Mouse (Mus musculus): ENCODE measurements around the gene Otub2. TPM values are rescaled to one million over a fixed set of nuclear protein-coding genes. Genes with fewer than 3 reads are reported as not detected.

Gene Otub2
- polyA plus RNA-seq, 1 experiment, result 23.3 TPM

DNA sequence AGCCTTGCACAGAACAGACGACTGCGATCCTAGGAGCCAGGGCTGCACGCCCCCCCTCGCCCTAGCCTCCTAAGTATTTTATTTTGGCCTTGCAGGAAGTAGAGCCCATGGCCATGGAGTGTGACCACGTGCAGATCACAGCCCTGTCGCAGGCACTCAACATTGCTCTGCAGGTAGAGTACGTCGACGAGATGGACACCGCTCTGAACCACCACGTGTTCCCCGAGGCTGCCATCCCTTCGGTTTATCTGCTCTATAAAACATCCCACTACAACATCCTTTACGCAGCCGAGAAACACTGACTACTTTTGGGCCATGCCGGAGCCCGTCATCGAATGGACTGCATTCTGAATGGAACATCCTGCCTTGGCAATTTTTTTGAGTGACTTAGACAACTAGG is 15.6 kb downstream of the Otub2 start:
- H3K4me2 ChIP-seq (ENCODE audit: low read depth), result no peak overlapping the region
- H3ac ChIP-seq (ENCODE audit: control insufficient read depth, insufficient read length), result no peak overlapping the region
- H3K27me3 ChIP-seq (ENCODE audit: control insufficient read depth, insufficient read depth, insufficient read length), result no peaks in the 10 kb centered on the region
- H3K4me3 ChIP-seq, result no peak overlapping the region
- peaks cover 13% of the 10 kb centered on the region for H3K36me3 ChIP-seq (ENCODE audit: control insufficient read depth, insufficient read depth)
- TF ChIP-seq REST (IDR thresholded peaks at IDR 0.05; ENCODE audit: insufficient read depth, insufficient read length), result no peak
- peak; percentile 85 for TF ChIP-seq POLR2AphosphoS2 (IDR thresholded peaks at IDR 0.05; ENCODE audit: insufficient read length, low read depth)
- no peaks in the 10 kb centered on the region for H3K79me2 ChIP-seq (ENCODE audit: control insufficient read depth, insufficient read depth)

DNA sequence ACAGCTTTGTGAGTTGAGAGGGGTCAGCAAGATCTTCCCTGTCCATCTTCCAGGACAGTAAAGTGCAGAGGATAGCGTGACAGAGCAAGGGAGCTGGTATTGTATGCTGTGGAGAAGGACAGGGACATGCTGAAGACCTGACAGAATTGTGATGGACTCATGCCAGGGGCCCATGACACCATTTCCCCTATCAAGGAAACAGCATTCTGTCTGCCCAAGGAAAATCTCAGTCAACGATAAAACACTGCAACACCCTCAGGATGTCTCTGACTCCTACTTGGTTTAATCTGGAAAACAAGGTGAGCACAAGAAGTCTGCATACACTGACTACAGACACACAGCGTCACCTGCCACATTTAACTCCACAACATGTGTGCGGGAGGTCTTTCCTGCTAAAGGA is 19.2 kb downstream of the Otub2 start, which contains the start of gene 9330161L09Rik:
Gene 9330161L09Rik, minus strand, starts transcription at position 101 of the 400 bp plus-strand sequence.
- no peaks in the 10 kb centered on the region for H3K79me2 ChIP-seq (ENCODE audit: control insufficient read depth, insufficient read depth)
- H3K36me3 ChIP-seq (ENCODE audit: control insufficient read depth, insufficient read depth), result peaks cover 37% of the 10 kb centered on the region
- TF ChIP-seq POLR2AphosphoS2 (IDR thresholded peaks at IDR 0.05; ENCODE audit: insufficient read length, low read depth), result no peak
- no peak for TF ChIP-seq USF1 (IDR thresholded peaks at IDR 0.05; ENCODE audit: low read depth)
- no peak for TF ChIP-seq MYOD1 (IDR thresholded peaks at IDR 0.05; ENCODE audit: control insufficient read depth in 1 of 3, insufficient read length in 2 of 3, low read depth in 2 of 3)
- no peak for TF ChIP-seq POLR2A (IDR thresholded peaks at IDR 0.05; ENCODE audit: insufficient read length, low read depth)
- no peak for TF ChIP-seq REST (IDR thresholded peaks at IDR 0.05; ENCODE audit: insufficient read depth, insufficient read length)
- TF ChIP-seq CEBPB (IDR thresholded peaks at IDR 0.05; ENCODE audit: insufficient read depth, poor library complexity, severe bottlenecking), result no peak
- TF ChIP-seq TCF12 (IDR thresholded peaks at IDR 0.05; ENCODE audit: insufficient read depth, poor library complexity, severe bottlenecking), result no peak
- no peak for TF ChIP-seq E2F4 (IDR thresholded peaks at IDR 0.05; ENCODE audit: insufficient read depth)
- no peak for TF ChIP-seq SRF (IDR thresholded peaks at IDR 0.05; ENCODE audit: control insufficient read depth, insufficient read length, low read depth)
- no peak for TF ChIP-seq MYOG (IDR thresholded peaks at IDR 0.05; ENCODE audit: control insufficient read depth in 1 of 3, insufficient read depth in 1 of 3, insufficient read length in 2 of 3, low read depth in 2 of 3)
- no peak for TF ChIP-seq TCF3 (IDR thresholded peaks at IDR 0.05; ENCODE audit: insufficient read length, low read depth)
- no peak for TF ChIP-seq MAX (IDR thresholded peaks at IDR 0.05; ENCODE audit: low read depth)
- no peaks in the 10 kb centered on the region for H3K27me3 ChIP-seq (ENCODE audit: control insufficient read depth, insufficient read depth, insufficient read length)
- no peak within 1 kb of the TSS for H3ac ChIP-seq (ENCODE audit: control insufficient read depth, insufficient read length)
- H3K4me3 ChIP-seq, result no peak within 1 kb of the TSS
- no peak within 1 kb of the TSS for H3K4me2 ChIP-seq (ENCODE audit: low read depth)

DNA sequence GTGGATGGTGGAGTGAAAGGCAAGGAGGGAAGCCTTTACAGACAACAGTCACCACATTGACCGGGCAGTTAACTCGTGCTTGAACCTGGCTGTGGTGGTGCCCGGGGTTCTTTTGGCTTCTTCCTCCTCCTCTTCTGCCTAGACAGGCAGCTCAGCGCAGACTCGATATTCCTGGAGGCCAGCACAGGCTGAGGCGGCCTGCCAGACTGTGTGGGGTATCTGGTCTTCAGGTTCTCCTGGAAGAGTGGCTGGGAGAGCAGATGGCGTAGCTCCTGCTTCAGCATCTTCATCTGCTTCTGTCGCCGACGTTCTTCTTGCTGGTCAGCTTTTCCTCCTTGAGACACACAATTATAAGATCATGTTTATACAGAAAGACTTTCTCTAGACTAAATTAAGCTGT is 19.7 kb downstream of the Otub2 start:
- Histone ChIP-seq H3K36me3 (ENCODE audit: control insufficient read depth, insufficient read depth) (peaks cover 41% of the 10 kb centered on the region), H3K4me2 (ENCODE audit: low read depth) (no peak overlapping the region), H3ac (ENCODE audit: control insufficient read depth, insufficient read length) (no peak overlapping the region), H3K79me2 (ENCODE audit: control insufficient read depth, insufficient read depth) (no peaks in the 10 kb centered on the region), H3K27me3 (ENCODE audit: control insufficient read depth, insufficient read depth, insufficient read length) (no peaks in the 10 kb centered on the region), H3K4me3 (no peak overlapping the region)
- no peak for TF ChIP-seq REST (IDR thresholded peaks at IDR 0.05; ENCODE audit: insufficient read depth, insufficient read length)
- TF ChIP-seq POLR2AphosphoS2 (IDR thresholded peaks at IDR 0.05; ENCODE audit: insufficient read length, low read depth), result no peak
- no peak for TF ChIP-seq TCF3 (IDR thresholded peaks at IDR 0.05; ENCODE audit: insufficient read length, low read depth)
- TF ChIP-seq TCF12 (IDR thresholded peaks at IDR 0.05; ENCODE audit: insufficient read depth, poor library complexity, severe bottlenecking), result no peak
- no peak for TF ChIP-seq USF1 (IDR thresholded peaks at IDR 0.05; ENCODE audit: low read depth)
- no peak for TF ChIP-seq CEBPB (IDR thresholded peaks at IDR 0.05; ENCODE audit: insufficient read depth, poor library complexity, severe bottlenecking)
- no peak for TF ChIP-seq POLR2A (IDR thresholded peaks at IDR 0.05; ENCODE audit: insufficient read length, low read depth)

DNA sequence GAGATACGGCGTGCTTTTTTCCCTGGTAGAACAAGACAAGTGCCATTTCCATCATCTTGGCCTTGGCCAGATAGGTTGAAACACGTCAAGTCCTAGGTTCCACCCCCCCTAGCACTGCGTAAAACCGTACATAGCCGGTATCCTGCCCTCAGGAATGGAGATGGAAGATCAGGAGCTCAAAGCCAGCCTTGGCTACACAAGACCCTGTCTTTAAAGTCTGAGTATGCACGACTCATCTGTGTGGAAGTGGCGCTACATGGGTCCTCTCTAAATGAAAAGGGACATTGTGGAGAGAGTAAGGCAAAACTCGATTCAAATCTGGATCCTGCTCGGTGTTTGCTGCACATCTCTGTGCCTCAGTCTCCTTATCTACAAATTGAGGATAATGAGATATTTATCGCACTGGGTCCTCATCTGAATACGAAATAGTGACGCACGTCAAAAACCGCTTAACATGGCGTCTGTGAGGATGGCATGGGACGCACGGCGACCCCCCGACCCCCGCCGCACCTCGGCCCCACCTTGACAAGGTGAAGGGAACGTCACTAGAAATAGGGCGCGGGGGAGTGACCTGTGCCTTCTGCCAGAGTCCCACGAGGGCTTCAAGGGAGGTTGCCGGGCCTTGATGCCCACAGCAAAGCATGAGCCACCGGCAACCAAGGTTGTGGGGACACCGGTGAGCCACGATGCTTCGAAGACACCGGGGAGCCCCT is 36.7 kb downstream of the Otub2 start:
- Histone ChIP-seq H3K4me2 (ENCODE audit: low read depth) (peak overlapping the region; percentile 80), H3K4me3 (peak overlapping the region; percentile 62), H3K36me3 (ENCODE audit: control insufficient read depth, insufficient read depth) (peaks cover 14% of the 10 kb centered on the region), H3ac (ENCODE audit: control insufficient read depth, insufficient read length) (peak overlapping the region; percentile 22), H3K27me3 (ENCODE audit: control insufficient read depth, insufficient read depth, insufficient read length) (no peaks in the 10 kb centered on the region), H3K79me2 (ENCODE audit: control insufficient read depth, insufficient read depth) (peaks cover 54% of the 10 kb centered on the region)
- TF ChIP-seq POLR2AphosphoS2 (IDR thresholded peaks at IDR 0.05; ENCODE audit: insufficient read length, low read depth) (no peak), SRF (IDR thresholded peaks at IDR 0.05; ENCODE audit: control insufficient read depth, insufficient read length, low read depth) (no peak), REST (IDR thresholded peaks at IDR 0.05; ENCODE audit: insufficient read depth, insufficient read length) (no peak), CEBPB (IDR thresholded peaks at IDR 0.05; ENCODE audit: insufficient read depth, poor library complexity, severe bottlenecking) (no peak), POLR2A (IDR thresholded peaks at IDR 0.05; ENCODE audit: insufficient read length, low read depth) (no peak), TCF3 (IDR thresholded peaks at IDR 0.05; ENCODE audit: insufficient read length, low read depth) (no peak), E2F4 (IDR thresholded peaks at IDR 0.05; ENCODE audit: insufficient read depth) (no peak), MAX (IDR thresholded peaks at IDR 0.05; ENCODE audit: low read depth) (no peak), MYOG (IDR thresholded peaks at IDR 0.05; ENCODE audit: control insufficient read depth in 1 of 3, insufficient read depth in 1 of 3, insufficient read length in 2 of 3, low read depth in 2 of 3) (no peak), TCF12 (IDR thresholded peaks at IDR 0.05; ENCODE audit: insufficient read depth, poor library complexity, severe bottlenecking) (no peak), MYOD1 (IDR thresholded peaks at IDR 0.05; ENCODE audit: control insufficient read depth in 1 of 3, insufficient read length in 2 of 3, low read depth in 2 of 3) (no peak), USF1 (IDR thresholded peaks at IDR 0.05; ENCODE audit: low read depth) (no peak)

All from myocyte (in vitro differentiated cells).